Mouse (Mus musculus): ENCODE data around the gene Zfp771. TPM values are rescaled to one million over a fixed set of nuclear protein-coding genes. Genes with fewer than 3 reads are reported as not detected.

The Zfp771 gene
- total and polyA plus RNA-seq, 2 experiments from 2014 or later: 65.7 to 75.1 TPM

- Histone ChIP-seq H3K27ac (ENCODE audit: low read depth, low read length) (peak overlapping the region; percentile 92), H3K36me3 (ENCODE audit: insufficient read depth) (peaks cover 5% of the 10 kb centered on the region; the same call in 1 of the 2 replicates), H3K27me3 (ENCODE audit: insufficient read depth, low read length) (no peaks in the 10 kb centered on the region), H3K4me3 (ENCODE audit: low read depth, low read length) (peak overlapping the region; percentile 48), H3K4me2 (ENCODE audit: low read depth) (peak overlapping the region; percentile 97), H3K9me3 (ENCODE audit: low read length) (no peaks in the 10 kb centered on the region), H3K9ac (peak overlapping the region; percentile 69), H3K4me1 (ENCODE audit: insufficient read depth) (no peaks in the 10 kb centered on the region; the same call in 1 of the 2 replicates)
- under 1% methylated on average over 122 of the region's 136 CpGs for WGBS
- no peak for TF ChIP-seq CTCF (IDR thresholded peaks at IDR 0.05; ENCODE audit: low read depth)
- DNase-seq: peak; percentile 100
- peak; percentile 92 for ATAC-seq
Measured at GRCm38 (mm10) chr7:127253821-127254769, 10.0 kb downstream of the Zfp771 start.

GRCm38 (mm10) chr7:127255008-127255407 is 10.9 kb downstream of the Zfp771 start:
- H3K27ac ChIP-seq (ENCODE audit: low read depth, low read length): peak overlapping the region; percentile 92
- 30% methylated on average over 4 of the region's 4 CpGs for WGBS
- H3K9me3 ChIP-seq (ENCODE audit: low read length): no peaks in the 10 kb centered on the region
- no peak for TF ChIP-seq CTCF (IDR thresholded peaks at IDR 0.05; ENCODE audit: low read depth)
- no peak for DNase-seq
- H3K9ac ChIP-seq: peak overlapping the region; percentile 69
- H3K36me3 ChIP-seq (ENCODE audit: insufficient read depth): no peaks in the 10 kb centered on the region; the same call in 1 of the 2 replicates
- no peaks in the 10 kb centered on the region for H3K27me3 ChIP-seq (ENCODE audit: insufficient read depth, low read length)
- H3K4me3 ChIP-seq (ENCODE audit: low read depth, low read length): peak overlapping the region; percentile 48
- H3K4me1 ChIP-seq (ENCODE audit: insufficient read depth): no peaks in the 10 kb centered on the region; the same call in 1 of the 2 replicates
- H3K4me2 ChIP-seq (ENCODE audit: low read depth): peak overlapping the region; percentile 97
- no peak for ATAC-seq

GRCm38 (mm10) chr7:127255965-127256364 is 11.9 kb downstream of the Zfp771 start:
- TF ChIP-seq CTCF (IDR thresholded peaks at IDR 0.05; ENCODE audit: low read depth): no peak
- 93% methylated on average over 2 of the region's 2 CpGs for WGBS
- Histone ChIP-seq H3K4me1 (ENCODE audit: insufficient read depth) (peaks cover 1% of the 10 kb centered on the region; the same call in 1 of the 2 replicates), H3K4me2 (ENCODE audit: low read depth) (no peak overlapping the region), H3K9ac (no peak overlapping the region), H3K4me3 (ENCODE audit: low read depth, low read length) (no peak overlapping the region), H3K27me3 (ENCODE audit: insufficient read depth, low read length) (no peaks in the 10 kb centered on the region), H3K9me3 (ENCODE audit: low read length) (no peaks in the 10 kb centered on the region), H3K27ac (ENCODE audit: low read depth, low read length) (no peak overlapping the region), H3K36me3 (ENCODE audit: insufficient read depth) (no peaks in the 10 kb centered on the region)
- DNase-seq (no peak), ATAC-seq (no peak)

GRCm38 (mm10) chr7:127256518-127256917 is 12.4 kb downstream of the Zfp771 start:
- WGBS: 84% methylated on average over 5 of the region's 5 CpGs
- no peak overlapping the region for H3K9ac ChIP-seq
- no peak for TF ChIP-seq CTCF (IDR thresholded peaks at IDR 0.05; ENCODE audit: low read depth)

GRCm38 (mm10) chr7:127259186-127259905 is 15.3 kb downstream of the Zfp771 start:
- 64% methylated on average over 8 of the region's 8 CpGs for WGBS
- peak overlapping the region; percentile 78 for H3K4me2 ChIP-seq (ENCODE audit: low read depth)
- no peak overlapping the region for H3K27ac ChIP-seq (ENCODE audit: low read depth, low read length)
- H3K36me3 ChIP-seq (ENCODE audit: insufficient read depth): no peaks in the 10 kb centered on the region
- ATAC-seq: no peak
- H3K27me3 ChIP-seq (ENCODE audit: insufficient read depth, low read length): no peaks in the 10 kb centered on the region
- no peaks in the 10 kb centered on the region for H3K9me3 ChIP-seq (ENCODE audit: low read length)
- H3K9ac ChIP-seq: peak overlapping the region; percentile 58; the same call in 1 of the 2 replicates
- H3K4me3 ChIP-seq (ENCODE audit: low read depth, low read length): no peak overlapping the region
- no peak for TF ChIP-seq CTCF (IDR thresholded peaks at IDR 0.05; ENCODE audit: low read depth)
- H3K4me1 ChIP-seq (ENCODE audit: insufficient read depth): peaks cover 3% of the 10 kb centered on the region; the same call in 1 of the 2 replicates
- no peak for DNase-seq

More at GRCm38 (mm10) chr7:127256518-127256917, 12.4 kb downstream of the Zfp771 start:
- H3K36me3 ChIP-seq (ENCODE audit: insufficient read depth): no peaks in the 10 kb centered on the region
- no peak overlapping the region for H3K4me3 ChIP-seq (ENCODE audit: low read depth, low read length)
- H3K9me3 ChIP-seq (ENCODE audit: low read length): no peaks in the 10 kb centered on the region
- H3K27ac ChIP-seq (ENCODE audit: low read depth, low read length): no peak overlapping the region
- no peak for DNase-seq
- H3K4me2 ChIP-seq (ENCODE audit: low read depth): no peak overlapping the region
- ATAC-seq: no peak
- H3K27me3 ChIP-seq (ENCODE audit: insufficient read depth, low read length): no peaks in the 10 kb centered on the region
- H3K4me1 ChIP-seq (ENCODE audit: insufficient read depth): peaks cover 3% of the 10 kb centered on the region; the same call in 1 of the 2 replicates

GRCm38 (mm10) chr7:127260309-127261111 is 16.4 kb downstream of the Zfp771 start, which contains the start of gene Dctpp1:
Gene Dctpp1, minus strand, starts transcription at chr7:127260709.
- TF ChIP-seq CTCF (IDR thresholded peaks at IDR 0.05; ENCODE audit: low read depth): peak; percentile 82
- Histone ChIP-seq H3K4me1 (ENCODE audit: insufficient read depth) (peaks cover 3% of the 10 kb centered on the region; the same call in 1 of the 2 replicates), H3K36me3 (ENCODE audit: insufficient read depth) (no peaks in the 10 kb centered on the region), H3K27me3 (ENCODE audit: insufficient read depth, low read length) (no peaks in the 10 kb centered on the region), H3K9me3 (ENCODE audit: low read length) (no peaks in the 10 kb centered on the region), H3K27ac (ENCODE audit: low read depth, low read length) (peak within 1 kb of the TSS; percentile 35; the same call in 1 of the 2 replicates), H3K4me2 (ENCODE audit: low read depth) (peak within 1 kb of the TSS; percentile 78), H3K9ac (peak within 1 kb of the TSS; percentile 58), H3K4me3 (ENCODE audit: low read depth, low read length) (peak within 1 kb of the TSS; percentile 54)
- ATAC-seq: peak; percentile 99
- DNase-seq: peak; percentile 98
- WGBS: 1% methylated on average over 50 of the region's 50 CpGs

Data from forebrain, postnatal 0 days (tissue).